In genomic region chr16:58513755-58514154, GRCm38 (mm10) we compare ENCODE assay signal across 8 mouse cellular contexts. TPM values are rescaled to one million over a fixed set of nuclear protein-coding genes. Genes with fewer than 3 reads are reported as not detected.
A peak's percentile ranks its signal among the peaks of the same experiment; 100 is the strongest.
DNase-seq lines count a peak whose midpoint lies in the region; ATAC-seq and TF ChIP-seq lines count a peak whose summit lies in the region.

No protein-coding gene starts in this region.

- H3K27me3 ChIP-seq in heart, adult 2 months (ENCODE audit: control insufficient read depth, insufficient read depth, low read length): no peaks in the 10 kb centered on the region
- no peaks in the 10 kb centered on the region for H3K27me3 ChIP-seq in hindbrain, postnatal 0 days (ENCODE audit: insufficient read depth, low read length)
- no peaks in the 10 kb centered on the region for H3K27me3 ChIP-seq in liver, embryonic 15.5 days

- no peak for ATAC-seq in hindbrain, postnatal 0 days
- ATAC-seq in liver, embryonic 15.5 days (ENCODE audit: insufficient read depth): no peak

- 0 out of 2 replicates have a peak overlapping the region, but pooled peaks have one; percentile 1 for H3K4me2 ChIP-seq in hindbrain, postnatal 0 days (ENCODE audit: low read depth, low read length)
- H3K4me2 ChIP-seq in liver, embryonic 15.5 days: no peak overlapping the region

- peak overlapping the region; percentile 78 for H3K27ac ChIP-seq in heart, adult 2 months
- H3K27ac ChIP-seq in hindbrain, postnatal 0 days: peak overlapping the region; percentile 37
- peak overlapping the region; percentile 84 for H3K27ac ChIP-seq in liver, embryonic 15.5 days (replicated peaks)

- 0 out of 2 replicates have a peak overlapping the region, but pooled peaks have one; percentile 19 for H3K4me3 ChIP-seq in heart, adult 2 months
- H3K4me3 ChIP-seq in hindbrain, postnatal 0 days (ENCODE audit: low read length): no peak overlapping the region
- H3K4me3 ChIP-seq in liver, embryonic 15.5 days (replicated peaks): no peak overlapping the region

- TF ChIP-seq CTCF in heart, adult 2 months (IDR thresholded peaks at IDR 0.05): no peak
- TF ChIP-seq CTCF in hindbrain, postnatal 0 days (IDR thresholded peaks at IDR 0.05; ENCODE audit: low read depth): no peak

- intact Hi-C loops in heart, adult 2 months (cut with DNase I): loop anchor here (1.0 to 10.0 kb wide), 3 partner anchors 10 to 1279 kb away; partner anchors contain the start of gene Tbc1d23

- H3K36me3 ChIP-seq in heart, adult 2 months (ENCODE audit: control insufficient read depth, insufficient read depth, low read length): peaks cover 29% of the 10 kb centered on the region
- no peaks in the 10 kb centered on the region for H3K36me3 ChIP-seq in hindbrain, postnatal 0 days (ENCODE audit: insufficient read depth, low read length)
- no peaks in the 10 kb centered on the region for H3K36me3 ChIP-seq in liver, embryonic 15.5 days (replicated peaks)

- H3K4me1 ChIP-seq in heart, adult 2 months (ENCODE audit: control insufficient read depth, insufficient read depth, low read length): peaks cover 22% of the 10 kb centered on the region
- H3K4me1 ChIP-seq in hindbrain, postnatal 0 days (ENCODE audit: insufficient read depth, low read length): no peaks in the 10 kb centered on the region
- peaks cover 65% of the 10 kb centered on the region for H3K4me1 ChIP-seq in liver, embryonic 15.5 days (replicated peaks)

- peaks cover 3% of the 10 kb centered on the region for H3K79me2 ChIP-seq in heart, adult 2 months (replicated peaks; ENCODE audit: control insufficient read depth, insufficient read depth, low read length)

- peak overlapping the region; percentile 22 for H3K9ac ChIP-seq in heart, adult 2 months (ENCODE audit: low read depth, low read length)
- H3K9ac ChIP-seq in hindbrain, postnatal 0 days (replicated peaks; ENCODE audit: low read length): no peak overlapping the region
- no peak overlapping the region for H3K9ac ChIP-seq in liver, embryonic 15.5 days

- TF ChIP-seq POLR2A in heart, adult 2 months (IDR thresholded peaks at IDR 0.05; ENCODE audit: insufficient read depth, low read depth, low read length): no peak

- peak; percentile 43 to 65 for DNase-seq in heart, adult 2 months
- DNase-seq in heart, postnatal 4 days: no peak
- DNase-seq in embryo, embryonic 10.5 days (ENCODE audit: low spot score): peak; percentile 53
- DNase-seq in hindbrain, postnatal 0 days (ENCODE audit: low spot score): no peak
- no peak for DNase-seq in urinary bladder, postnatal 4 days (ENCODE audit: low spot score in 2 of 2)
- DNase-seq in layer of hippocampus, adult 18-20 months (ENCODE audit: low spot score in 2 of 2): no peak
- DNase-seq in thymus, postnatal 25 days: no peak

- H3K9me3 ChIP-seq in hindbrain, postnatal 0 days (ENCODE audit: low read length): no peaks in the 10 kb centered on the region
- H3K9me3 ChIP-seq in liver, embryonic 15.5 days (replicated peaks): no peaks in the 10 kb centered on the region

- TF ChIP-seq EP300 in heart, adult 2 months (IDR thresholded peaks at IDR 0.05; ENCODE audit: insufficient read depth, low read depth, low read length): no peak

- WGBS in heart, adult 2 months: 35% methylated on average over 6 of the region's 6 CpGs
- WGBS in hindbrain, postnatal 0 days: 34% methylated on average over 6 of the region's 6 CpGs
- WGBS in liver, embryonic 15.5 days (ENCODE audit: insufficient replicate concordance): 51% methylated on average over 6 of the region's 6 CpGs

RNA-seq across cellular contexts. Expression of gene St3gal6, which starts 10.3 kb away (rescaled TPM):
- total RNA-seq in heart, adult 2 months (2021): 10 to 100 TPM; 37.7 to 47.0 TPM
- polyA plus RNA-seq in heart, adult 2 months (2012; rRNA removed): 29.6 and 33.7 TPM in 2 replicates
- 10 to 100 TPM; 23.4 to 29.1 TPM for total RNA-seq in heart, postnatal 4 days (2021)
- total RNA-seq in hindbrain, postnatal 0 days (2014; rRNA removed): 4.4 and 10.8 TPM in 2 replicates
- 18.5 and 20.5 TPM in 2 replicates for polyA plus RNA-seq in hindbrain, postnatal 0 days (2015; fragmentation: Nextera tagmentation; extraction: Ambion mirVana)
- polyA plus RNA-seq in liver, embryonic 15.5 days (2015; fragmentation: Nextera tagmentation; extraction: Ambion mirVana): 25.7 and 26.7 TPM in 2 replicates
- 10 to 100 TPM; 13.8 to 14.1 TPM for total RNA-seq in layer of hippocampus, adult 18-20 months (2021)

Comparison
In these comparisons a context has a peak if more than half of its experiments do, and no peak if none do; other contexts are left out.
1. DNase-seq: peak in heart, adult 2 months (2 of 2) and embryo, embryonic 10.5 days (single experiment); none in heart, postnatal 4 days (single experiment), hindbrain, postnatal 0 days (single experiment), urinary bladder, postnatal 4 days (0 of 2), layer of hippocampus, adult 18-20 months (0 of 2) and thymus, postnatal 25 days (single experiment).
2. Peak in every context shown above with its lines, with median percentiles within 50 percentile points of each other: H3K27ac ChIP-seq.